Mouse (Mus musculus) spleen, postnatal 4 days (tissue): ENCODE measurements around the gene Vcam1.

Source experiments
- DNase-seq, 2 experiments: peaks; one replicate each; pipeline ENCODE4 v3.0.0; 2022; ENCODE audit warnings: low spot score in 2 of 2

Vcam1 gene

GRCm38 (mm10) chr3:116127281-116127680 lies 2.2 kb downstream of the Vcam1 start:
- no peak for DNase-seq

GRCm38 (mm10) chr3:116126508-116127190 lies 2.8 kb downstream of the Vcam1 start:
- DNase-seq = no peak

GRCm38 (mm10) chr3:116126070-116126469 lies 3.4 kb downstream of the Vcam1 start:
- no peak for DNase-seq

GRCm38 (mm10) chr3:116123827-116124226 lies 5.7 kb downstream of the Vcam1 start:
- no peak for DNase-seq

GRCm38 (mm10) chr3:116122696-116123095 lies 6.8 kb downstream of the Vcam1 start:
- no peak for DNase-seq

GRCm38 (mm10) chr3:116121026-116121425 lies 8.5 kb downstream of the Vcam1 start:
- no peak for DNase-seq

GRCm38 (mm10) chr3:116120391-116120790 lies 9.1 kb downstream of the Vcam1 start:
- no peak for DNase-seq

GRCm38 (mm10) chr3:116119162-116119561 lies 10.3 kb downstream of the Vcam1 start:
- DNase-seq = no peak

- DNase-seq = no peak
Measured at GRCm38 (mm10) chr3:116117046-116117445, 12.4 kb downstream of the Vcam1 start.

- DNase-seq = no peak
Measured at GRCm38 (mm10) chr3:116114249-116115188, 15.0 kb downstream of the Vcam1 start.

GRCm38 (mm10) chr3:116113443-116114241 lies 15.8 kb downstream of the Vcam1 start:
- no peak for DNase-seq

- no peak for DNase-seq
Measured at GRCm38 (mm10) chr3:116112816-116113405, 16.6 kb downstream of the Vcam1 start.

GRCm38 (mm10) chr3:116105713-116106112 lies 23.8 kb downstream of the Vcam1 start:
- DNase-seq = no peak

- no peak for DNase-seq
Measured at GRCm38 (mm10) chr3:116104866-116105647, 24.4 kb downstream of the Vcam1 start.

- DNase-seq = no peak
Measured at GRCm38 (mm10) chr3:116104270-116104669, 25.2 kb downstream of the Vcam1 start.

- no peak for DNase-seq
Measured at GRCm38 (mm10) chr3:116100850-116101249, 28.6 kb downstream of the Vcam1 start.

GRCm38 (mm10) chr3:116095934-116096333 lies 33.6 kb downstream of the Vcam1 start:
- no peak for DNase-seq

- no peak for DNase-seq
Measured at GRCm38 (mm10) chr3:116095312-116095711, 34.2 kb downstream of the Vcam1 start.

GRCm38 (mm10) chr3:116094886-116095285 lies 34.6 kb downstream of the Vcam1 start:
- DNase-seq = no peak

GRCm38 (mm10) chr3:116094288-116094687 lies 35.2 kb downstream of the Vcam1 start:
- DNase-seq = no peak

- no peak for DNase-seq
Measured at GRCm38 (mm10) chr3:116092547-116092946, 36.9 kb downstream of the Vcam1 start.
